Mouse (Mus musculus) erythroblast, embryonic 14.5 days (primary cell): ENCODE measurements around the gene Fkbp5.

Experiments used
- GATA1 ChIP-seq: IDR thresholded peaks from 2 replicates; pipeline ENCODE4 v1.6.1; 2012; ENCODE audit warnings: low read length, inconsistent platforms, mixed read lengths
- TAL1 ChIP-seq: IDR thresholded peaks from 3 replicates; pipeline ENCODE4 v1.6.1; 2012; ENCODE audit warnings: low read length, inconsistent platforms, mixed read lengths

DNA sequence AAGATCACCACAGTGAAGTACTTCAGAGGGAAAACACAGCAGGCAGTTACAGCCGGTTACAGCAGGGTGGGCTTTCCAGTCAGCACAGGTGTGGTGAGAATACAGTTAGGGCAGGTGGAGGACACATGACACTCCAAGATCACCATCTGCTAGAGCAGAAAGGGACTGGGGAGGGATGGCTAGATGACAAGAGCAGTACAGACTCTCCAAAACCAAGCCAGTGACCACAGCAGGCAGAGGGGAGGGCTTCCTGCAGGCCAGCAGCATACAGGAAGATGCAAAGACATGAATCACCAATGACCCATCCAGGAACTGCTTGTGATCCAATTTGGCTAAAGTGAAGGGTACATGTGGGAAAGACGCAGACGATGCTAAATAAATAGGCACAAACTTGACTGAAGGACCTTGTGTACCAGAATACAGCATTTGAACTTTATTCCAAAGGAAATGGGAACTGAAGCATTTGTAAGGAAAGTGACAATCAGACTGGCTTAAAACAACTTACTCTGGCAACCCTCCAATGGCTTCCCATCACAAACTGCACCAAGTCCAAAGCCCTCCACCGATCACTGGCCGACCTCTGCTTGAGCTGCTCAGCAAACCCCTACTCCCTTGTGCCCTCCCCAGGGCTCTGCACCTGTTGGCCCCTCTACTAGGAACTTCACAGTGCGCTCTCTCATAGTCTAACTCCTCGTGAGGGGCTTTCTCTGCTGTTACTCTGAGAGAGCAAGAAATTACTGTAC lies 53.5 kb downstream of the Fkbp5 start:
- TF ChIP-seq TAL1, result no peak
- TF ChIP-seq GATA1, result no peak
